Mouse (Mus musculus) liver (tissue): Measurements from ENCODE around the gene Adcy10.

Experiments
- DNase-seq: peaks from one replicate; pipeline ENCODE4 v3.0.0-alpha.2; 2020; ENCODE audit warnings: mixed read lengths

Adcy10 gene

GRCm38 (mm10) chr1:165484688-165485233 lies at the start of gene Adcy10:
Adcy10 (plus strand) TSS chr1:165485183.
- DNase-seq: no peak

DNA sequence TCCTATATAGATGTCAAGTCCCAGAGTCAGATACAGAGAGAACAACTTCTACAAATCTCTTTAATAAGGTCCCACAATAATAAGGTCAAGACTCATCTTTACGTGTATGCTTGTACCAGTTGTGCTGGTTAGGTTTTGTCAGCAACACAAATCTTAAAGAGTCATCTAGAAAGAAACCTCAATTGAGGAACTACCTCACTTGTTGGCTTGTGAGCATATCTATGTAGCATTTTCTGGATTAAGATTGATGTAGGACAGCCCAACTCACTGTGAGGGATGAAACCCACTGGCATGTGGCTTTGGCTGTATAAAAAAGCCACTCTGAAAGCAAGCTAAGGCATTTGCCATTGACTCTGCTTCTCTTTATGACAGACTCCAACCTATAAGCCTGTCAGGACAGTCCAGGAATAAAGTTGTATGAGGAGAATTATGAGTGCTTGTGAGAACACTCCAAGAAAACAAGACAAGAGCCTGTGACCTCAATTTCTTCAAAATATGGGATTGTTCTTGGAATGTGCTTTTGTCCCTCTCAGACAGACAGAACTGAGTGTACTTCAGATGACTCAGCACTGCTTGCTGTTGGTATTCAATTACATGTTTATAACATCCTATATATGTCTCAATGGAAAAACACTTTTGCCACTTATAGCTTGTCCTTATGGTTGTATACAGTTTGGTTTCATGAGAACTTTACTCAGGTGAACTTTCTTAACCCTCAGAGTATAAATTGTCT lies 46.5 kb upstream of the Adcy10 start:
- DNase-seq: no peak

GRCm38 (mm10) chr1:165440788-165441187 lies 44.2 kb upstream of the Adcy10 start:
- DNase-seq: no peak

DNA sequence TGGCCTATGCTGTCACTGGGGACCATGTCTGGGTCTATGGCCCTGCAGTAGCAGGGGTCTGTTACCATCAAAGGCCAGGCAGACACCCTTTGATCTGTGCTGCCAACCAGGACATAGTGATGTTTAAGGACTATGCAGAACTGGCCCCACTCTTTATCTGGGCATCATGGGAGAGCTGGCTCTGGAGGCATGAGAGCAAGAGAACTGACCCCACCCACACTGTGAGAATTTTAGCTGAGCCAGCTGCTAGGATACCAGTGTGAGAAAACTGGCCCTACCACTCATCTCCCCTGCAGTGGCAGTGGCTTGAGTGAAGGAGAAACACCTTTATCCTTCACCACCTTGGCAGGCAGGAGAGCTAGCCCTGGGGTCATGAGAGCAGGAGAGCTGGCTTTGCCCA lies 43.8 kb upstream of the Adcy10 start:
- no peak for DNase-seq

- no peak for DNase-seq
Measured at GRCm38 (mm10) chr1:165441719-165442118, 43.3 kb upstream of the Adcy10 start.

DNA sequence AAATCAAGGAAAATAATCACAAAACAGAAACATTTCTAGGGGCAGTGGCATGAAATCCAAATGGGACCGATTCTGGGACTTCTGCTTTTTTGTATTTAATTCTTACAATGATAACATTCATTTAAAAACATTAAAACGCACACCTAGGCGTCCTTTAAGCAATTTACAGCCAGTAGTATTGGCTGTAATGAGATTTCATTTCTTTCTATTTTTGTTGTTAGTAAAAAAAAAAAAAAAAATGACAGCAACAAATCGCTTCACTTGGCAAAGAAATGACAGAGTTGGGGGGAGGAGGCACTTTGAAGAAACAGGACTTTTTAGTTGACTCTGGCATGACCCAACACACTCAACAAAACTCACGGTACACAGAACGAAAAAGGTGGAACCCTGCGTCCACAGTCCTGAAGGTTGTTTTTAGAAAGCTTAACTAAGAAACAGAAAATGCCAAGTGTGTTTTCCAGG lies 25.9 kb upstream of the Adcy10 start:
- DNase-seq: no peak

DNA sequence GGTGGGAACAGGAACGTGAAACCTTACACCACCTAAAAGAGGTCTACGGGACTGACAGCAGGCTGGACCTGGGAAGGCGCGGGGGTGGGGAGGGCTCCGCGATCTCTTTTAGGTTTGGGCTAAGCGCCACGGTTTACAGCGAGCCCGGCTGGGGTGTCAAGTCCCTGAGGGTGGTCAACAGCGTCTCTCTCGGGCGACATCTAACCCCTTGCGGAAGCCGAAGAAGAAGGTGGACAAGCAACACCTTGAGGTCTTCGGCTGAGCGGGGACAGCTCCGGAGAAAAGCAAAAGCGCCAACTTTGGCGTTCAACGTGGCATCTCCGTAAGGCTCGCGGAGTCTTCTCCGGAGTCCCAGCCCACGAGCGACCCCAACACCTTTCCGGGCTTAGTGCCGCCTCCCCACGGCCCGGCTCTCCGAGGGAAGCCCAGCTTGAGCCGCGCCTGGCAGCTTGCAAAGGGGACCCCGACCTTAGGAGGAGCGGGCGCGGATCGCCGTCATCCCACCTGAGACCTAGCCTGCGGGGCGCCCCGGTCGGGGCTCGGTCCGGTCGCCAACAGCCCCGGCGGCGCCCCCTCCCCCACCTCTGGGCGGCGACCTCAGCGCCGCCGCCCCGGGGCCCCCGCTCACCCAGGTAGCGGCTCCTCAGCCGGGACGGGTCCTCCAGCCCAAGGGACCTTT lies 25.3 kb upstream of the Adcy10 start:
- DNase-seq: peak; percentile 79

DNA sequence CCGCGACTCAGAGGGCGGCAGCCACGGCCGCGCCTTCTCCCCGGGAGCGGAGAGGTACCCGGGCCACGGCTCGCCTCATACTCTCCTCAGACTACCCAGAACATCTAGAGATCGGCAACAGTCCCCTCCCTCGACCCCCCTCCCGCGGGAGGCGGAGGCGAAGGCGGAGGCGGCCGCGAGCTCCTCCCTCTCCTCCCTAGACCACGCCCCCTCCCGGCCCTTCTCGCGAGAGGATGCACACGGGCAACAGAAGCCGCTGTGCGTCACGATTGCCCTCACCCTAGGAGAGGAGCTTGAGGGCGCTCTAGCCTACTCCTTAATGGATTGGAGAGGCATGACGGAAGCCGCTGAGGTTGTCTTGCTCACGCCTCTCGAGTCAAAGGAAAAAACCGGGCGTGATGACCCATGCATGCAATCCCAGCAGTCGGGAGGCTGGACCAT lies 24.6 kb upstream of the Adcy10 start, which contains the start of the genes Dcaf6 and Mpc2:
Gene Dcaf6, minus strand, starts transcription at position 116 of the 441 bp plus-strand sequence.
Gene Mpc2, plus strand, starts transcription at position 278 of the 441 bp plus-strand sequence.
- peak; percentile 100 for DNase-seq

- DNase-seq: peak; percentile 100
Measured at GRCm38 (mm10) chr1:165460801-165461377, 24.1 kb upstream of the Adcy10 start.

- peak; percentile 22 for DNase-seq
Measured at GRCm38 (mm10) chr1:165461681-165462080, 23.3 kb upstream of the Adcy10 start.

- DNase-seq: no peak
Measured at GRCm38 (mm10) chr1:165462861-165463260, 22.1 kb upstream of the Adcy10 start.

- no peak for DNase-seq
Measured at GRCm38 (mm10) chr1:165464574-165464973, 20.4 kb upstream of the Adcy10 start.

DNA sequence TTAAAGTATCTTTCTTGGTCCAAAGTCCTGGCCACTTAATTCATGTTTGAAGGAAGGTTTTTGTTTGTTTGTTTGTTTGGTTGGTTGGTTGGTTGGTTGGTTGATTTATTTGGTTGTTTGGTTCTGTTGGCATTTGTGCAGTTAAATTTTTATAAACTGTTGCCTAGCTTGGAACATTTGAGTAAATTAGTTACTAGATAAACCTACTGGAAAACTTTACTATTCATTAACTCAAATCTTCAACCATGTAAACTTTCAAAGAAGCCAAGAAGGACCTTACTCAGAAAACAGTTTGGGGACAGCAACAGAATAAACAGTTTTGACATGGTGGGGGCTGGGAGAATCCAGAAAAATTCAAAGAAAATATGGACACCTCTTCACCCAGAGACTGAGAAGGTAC lies 16.0 kb upstream of the Adcy10 start:
- no peak for DNase-seq

DNA sequence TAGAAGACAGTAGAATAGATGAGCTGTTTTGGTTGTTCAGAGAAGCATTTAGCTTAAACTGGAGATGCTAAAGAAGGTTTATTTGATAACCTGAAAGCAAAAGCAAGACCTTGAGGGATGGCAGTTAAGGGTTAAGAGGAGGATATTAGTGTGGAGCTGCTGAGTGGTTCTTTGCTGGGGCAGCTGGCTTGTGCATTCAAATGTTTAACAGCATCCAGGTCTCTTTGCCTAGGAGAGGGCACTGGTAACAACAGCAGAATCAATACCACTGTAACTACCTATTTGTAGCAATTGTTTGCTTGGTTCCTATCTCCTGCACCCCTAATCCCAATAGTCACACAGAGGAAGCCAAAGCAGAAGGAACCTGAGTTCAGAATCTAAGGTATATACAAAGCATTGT lies 15.3 kb upstream of the Adcy10 start:
- DNase-seq: no peak

- no peak for DNase-seq
Measured at GRCm38 (mm10) chr1:165471490-165471889, 13.5 kb upstream of the Adcy10 start.

GRCm38 (mm10) chr1:165486108-165486507 lies 1.1 kb downstream of the Adcy10 start:
- no peak for DNase-seq

DNA sequence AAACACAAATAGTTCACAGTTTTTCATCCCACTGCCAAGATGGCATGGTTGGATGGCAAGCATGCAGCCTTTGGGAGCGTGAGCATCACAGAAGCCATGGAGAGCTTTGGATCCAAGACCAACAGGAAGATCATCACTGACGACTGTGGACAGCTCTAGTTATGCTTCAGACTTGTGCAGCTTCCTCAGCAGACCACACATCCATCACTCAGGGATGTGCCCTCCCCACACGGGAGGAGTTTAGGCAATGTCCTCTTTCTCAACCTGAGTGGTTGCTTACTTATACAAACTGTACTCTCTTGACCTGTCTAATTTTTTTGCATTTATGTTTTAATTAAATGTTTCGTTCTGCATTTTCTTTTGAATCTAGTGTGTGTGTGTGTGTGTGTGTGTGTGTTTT lies 4.2 kb downstream of the Adcy10 start:
- DNase-seq: no peak

DNA sequence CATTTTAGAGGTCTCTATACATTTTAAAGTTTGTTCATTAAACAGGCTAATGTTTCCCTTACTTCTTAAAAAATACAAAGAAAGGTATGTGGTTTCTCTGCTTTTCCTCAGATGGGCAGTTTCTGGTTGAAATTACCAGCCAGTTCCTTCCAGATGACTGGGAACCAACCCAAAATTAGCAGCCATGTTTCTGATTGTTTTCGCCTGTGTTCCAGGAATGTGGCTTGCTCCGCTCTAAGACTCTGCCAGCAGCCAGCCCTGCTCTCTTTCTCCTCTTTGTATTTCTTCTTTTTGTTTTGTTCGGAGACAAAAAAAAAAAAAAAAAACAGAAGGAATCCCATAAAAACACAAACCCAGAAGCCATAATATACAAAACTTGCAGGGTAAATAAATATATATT lies 13.9 kb downstream of the Adcy10 start:
- DNase-seq: no peak

DNA sequence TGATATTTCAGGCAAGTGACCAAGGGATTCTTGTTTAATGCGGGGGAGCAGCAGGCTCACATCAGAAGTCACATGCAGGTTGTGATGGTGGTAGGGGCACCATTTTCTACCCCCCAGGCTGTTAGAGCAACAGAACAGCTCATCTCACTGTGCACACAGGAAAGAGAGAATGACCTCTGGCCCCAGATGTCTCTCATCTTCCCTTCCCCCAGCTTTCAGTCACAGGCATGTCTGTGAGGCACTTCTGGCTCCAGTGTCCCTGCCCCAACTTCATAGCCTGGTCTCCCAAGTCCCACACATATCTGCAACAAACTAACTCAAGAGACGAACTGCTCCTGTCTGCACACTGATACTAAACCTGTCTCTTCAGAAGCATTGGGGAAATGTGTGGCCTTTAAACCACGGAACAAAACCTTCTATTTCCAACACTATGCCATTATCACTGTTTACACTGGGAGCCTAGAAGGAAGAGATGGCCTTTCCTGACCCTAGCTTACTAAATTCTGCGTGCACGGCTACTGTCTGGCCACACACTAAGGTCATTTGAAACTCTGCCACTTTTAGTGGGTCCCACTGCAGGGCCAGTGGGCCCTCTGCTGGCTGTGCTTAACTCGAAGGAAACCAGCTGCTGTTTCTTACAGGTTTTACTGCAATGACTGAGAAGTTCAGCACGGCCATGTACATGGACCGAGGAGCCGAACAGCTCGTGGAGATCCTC lies 18.5 kb downstream of the Adcy10 start:
- peak; percentile 40 for DNase-seq

- DNase-seq: no peak
Measured at GRCm38 (mm10) chr1:165506303-165506702, 21.3 kb downstream of the Adcy10 start.

DNA sequence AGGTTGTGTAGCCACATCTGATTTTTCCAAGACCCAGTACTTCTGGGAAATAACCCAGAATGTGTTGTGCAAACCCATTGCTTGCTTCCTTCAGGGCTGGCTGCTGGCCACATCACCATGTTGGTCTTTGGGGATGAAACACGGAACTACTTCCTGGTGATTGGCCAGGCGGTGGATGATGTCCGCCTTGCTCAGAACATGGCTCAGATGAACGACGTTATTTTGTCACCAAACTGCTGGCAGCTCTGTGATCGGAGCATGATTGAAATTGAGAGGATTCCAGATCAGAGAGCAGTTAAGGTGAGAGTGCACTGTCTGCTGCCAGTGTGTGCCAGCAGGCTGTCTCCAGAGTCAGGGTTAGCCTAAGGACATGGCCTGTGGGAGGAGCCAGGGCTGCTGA lies 25.2 kb downstream of the Adcy10 start:
- no peak for DNase-seq

DNA sequence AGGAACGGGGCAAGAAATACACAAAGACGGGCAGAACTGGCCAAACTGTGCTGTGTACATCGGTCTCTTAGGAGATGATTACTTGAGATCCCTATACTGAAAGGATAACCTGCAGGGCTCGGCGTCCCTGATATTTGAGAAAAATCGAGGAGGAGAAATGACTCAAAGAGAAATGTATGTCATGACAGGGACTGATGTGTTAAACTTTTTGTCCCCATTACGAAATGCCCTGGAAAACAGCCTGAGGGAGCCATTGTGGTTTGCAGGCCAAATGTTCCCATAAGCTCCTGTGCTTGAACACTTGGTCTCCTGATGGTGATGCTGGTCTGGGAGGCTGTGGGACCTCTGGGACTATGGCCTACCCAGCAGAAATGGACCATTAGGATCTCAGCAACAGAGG lies 35.7 kb downstream of the Adcy10 start:
- DNase-seq: no peak
